Mouse (Mus musculus) liver, embryonic 14.5 days (tissue): ENCODE measurements around the gene Btbd19.

Experiments
- CTCF ChIP-seq: IDR thresholded peaks from 2 replicates; pipeline ENCODE4 v1.5.1; 2016; ENCODE audit warnings: antibody characterized with exemption, low read depth, control low read depth
- EP300 ChIP-seq: IDR thresholded peaks from 2 replicates; pipeline ENCODE4 v1.6.1; 2016; ENCODE audit warnings: antibody characterized with exemption, low read depth

- no peak for TF ChIP-seq CTCF
- no peak for TF ChIP-seq EP300
Observed at GRCm38 (mm10) chr4:117094626-117095361, 30.7 kb downstream of the Btbd19 start.
